Mouse (Mus musculus): ENCODE data around the gene Cpne7. TPM values are rescaled to one million over a fixed set of nuclear protein-coding genes. Genes with fewer than 3 reads are reported as not detected.
A peak's percentile ranks its signal among the peaks of the same experiment; 100 is the strongest.

Gene Cpne7
- total and polyA plus RNA-seq, 3 experiments, result 3.5 to 4.5 TPM; not detected in 1

DNA sequence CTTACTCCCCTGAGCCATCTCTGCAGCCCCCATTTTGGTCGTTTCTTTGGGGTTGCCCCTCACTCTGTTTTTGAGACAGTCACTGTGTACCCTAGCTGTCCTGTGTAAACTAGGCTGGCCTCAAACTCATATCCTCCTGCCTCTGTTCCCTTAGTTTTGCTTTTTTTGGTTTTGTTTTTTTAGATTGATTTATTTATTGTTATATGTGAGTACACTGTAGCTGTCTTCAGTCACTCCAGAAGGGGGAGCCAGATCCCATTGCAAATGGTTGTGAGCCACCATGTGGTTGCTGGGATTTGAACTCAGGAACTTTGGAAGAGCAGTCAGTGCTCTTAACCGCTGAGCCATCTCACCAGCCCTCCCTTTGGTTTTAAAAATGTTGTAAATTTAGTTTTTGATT is 10.6 kb upstream of the Cpne7 start (continued):
- TF ChIP-seq USF2 (IDR thresholded peaks at IDR 0.05; ENCODE audit: borderline replicate concordance in 1 of 2, insufficient read depth in 1 of 2, low read depth in 1 of 2, low read length in 2 of 2), result no peak
- TF ChIP-seq TBP (IDR thresholded peaks at IDR 0.05; ENCODE audit: low read depth, low read length), result no peak; the same call in 1 of the 2 replicates
- TF ChIP-seq TAL1 (IDR thresholded peaks at IDR 0.05; ENCODE audit: low read length), result no peak
- TF ChIP-seq NRF1 (IDR thresholded peaks at IDR 0.05; ENCODE audit: insufficient read depth, low read depth, low read length, poor library complexity, severe bottlenecking), result no peak
- TF ChIP-seq GATA1 (IDR thresholded peaks at IDR 0.05; ENCODE audit: low read depth, low read length), result no peak
- TF ChIP-seq ZKSCAN1 (IDR thresholded peaks at IDR 0.05; ENCODE audit: low read depth, low read length), result no peak
- TF ChIP-seq KAT2A (conservative IDR thresholded peaks at IDR 0.05; ENCODE audit: low read depth, low read length), result no peak
- TF ChIP-seq ZNF384 (IDR thresholded peaks at IDR 0.05; ENCODE audit: low read depth, low read length), result 0 out of 2 replicates have a peak, but pooled peaks have one; percentile 35
- TF ChIP-seq GABPA (IDR thresholded peaks at IDR 0.05; ENCODE audit: low read depth, low read length), result no peak

- Histone ChIP-seq H3K4me3 (ENCODE audit: control insufficient read depth in 1 of 2, insufficient read depth in 1 of 2, low read depth in 2 of 2, low read length in 2 of 2) (no peak overlapping the region), H3K4me1 (ENCODE audit: control insufficient read depth in 1 of 2, insufficient read depth in 2 of 2, low read length in 2 of 2) (peaks cover 4 to 8% of the 10 kb centered on the region in 2 experiments; a peak in 2 of 4 replicates), H3K36me3 (ENCODE audit: control insufficient read depth in 1 of 2, insufficient read depth in 2 of 2, low read length in 2 of 2) (peaks cover 14 to 15% of the 10 kb centered on the region in 2 experiments), H3K27ac (ENCODE audit: control insufficient read depth, low read depth, low read length) (no peak overlapping the region), H3K9me3 (replicated peaks; ENCODE audit: insufficient read depth, low read length) (no peaks in the 10 kb centered on the region), H3K79me2 (ENCODE audit: control insufficient read depth, insufficient read depth, low read length, poor library complexity) (peaks cover 15% of the 10 kb centered on the region), H3K9ac (ENCODE audit: control insufficient read depth, low read depth, low read length, poor library complexity, severe bottlenecking) (no peak overlapping the region), H3K27me3 (ENCODE audit: control insufficient read depth in 1 of 2, insufficient read depth in 2 of 2, low read length in 2 of 2) (no peaks in the 10 kb centered on the region)
- peak; percentile 91 for TF ChIP-seq ZNF384 (IDR thresholded peaks at IDR 0.05; ENCODE audit: low read depth, low read length)
- peak; percentile 49 for TF ChIP-seq RAD21 (IDR thresholded peaks at IDR 0.05; ENCODE audit: low read depth, low read length)
- TF ChIP-seq ETS1 (IDR thresholded peaks at IDR 0.05; ENCODE audit: low read depth, low read length), result no peak
- no peak for TF ChIP-seq USF2 (IDR thresholded peaks at IDR 0.05; ENCODE audit: borderline replicate concordance in 1 of 2, insufficient read depth in 1 of 2, low read depth in 1 of 2, low read length in 2 of 2)
- TF ChIP-seq TCF12 (IDR thresholded peaks at IDR 0.05; ENCODE audit: low read depth, low read length), result no peak
- TF ChIP-seq MAFK (IDR thresholded peaks at IDR 0.05; ENCODE audit: borderline replicate concordance, low read depth, low read length), result no peak
- no peak for TF ChIP-seq RCOR1 (IDR thresholded peaks at IDR 0.05; ENCODE audit: low read depth, low read length)
- no peak for TF ChIP-seq USF1 (IDR thresholded peaks at IDR 0.05; ENCODE audit: low read depth, low read length)
- no peak for TF ChIP-seq TAL1 (IDR thresholded peaks at IDR 0.05; ENCODE audit: low read length)
- TF ChIP-seq ELF1 (IDR thresholded peaks at IDR 0.05; ENCODE audit: low read depth, low read length), result no peak
- no peak for TF ChIP-seq BHLHE40 (IDR thresholded peaks at IDR 0.05; ENCODE audit: borderline replicate concordance, low read depth, low read length)
- TF ChIP-seq CTCF (IDR thresholded peaks at IDR 0.05 in 2 of 3, conservative IDR thresholded peaks at IDR 0.05 in 1 of 3; ENCODE audit: control insufficient read depth in 1 of 3, insufficient read depth in 1 of 3, low read depth in 2 of 3, low read length in 3 of 3, poor library complexity in 1 of 3, severe bottlenecking in 1 of 3), result peak; percentile 33 to 51 (median 44); a peak in 4 of 6 replicates
- no peak for TF ChIP-seq MXI1 (IDR thresholded peaks at IDR 0.05; ENCODE audit: low read depth, low read length)
- no peak for TF ChIP-seq SIN3A (IDR thresholded peaks at IDR 0.05; ENCODE audit: low read length)
- no peak for TF ChIP-seq TBP (IDR thresholded peaks at IDR 0.05; ENCODE audit: low read depth, low read length)
- peak; percentile 41 for TF ChIP-seq SMC3 (IDR thresholded peaks at IDR 0.05; ENCODE audit: low read depth, low read length)
- no peak for TF ChIP-seq POLR2AphosphoS5 (IDR thresholded peaks at IDR 0.05; ENCODE audit: borderline replicate concordance, low read depth, low read length)
- 0 out of 2 replicates have a peak, but pooled peaks have one; percentile 41 for TF ChIP-seq MYC (IDR thresholded peaks at IDR 0.05; ENCODE audit: low read depth, low read length)
- TF ChIP-seq NRF1 (IDR thresholded peaks at IDR 0.05; ENCODE audit: insufficient read depth, low read depth, low read length, poor library complexity, severe bottlenecking), result no peak
- TF ChIP-seq ZC3H11A (IDR thresholded peaks at IDR 0.05; ENCODE audit: low read depth, low read length), result 0 out of 2 replicates have a peak, but pooled peaks have one; percentile 11
- TF ChIP-seq NELFE (IDR thresholded peaks at IDR 0.05; ENCODE audit: low read depth, low read length), result no peak
- peak; percentile 50 for DNase-seq (ENCODE audit: low read depth, low spot score)
These were observed 9.2 kb upstream of the Cpne7 start for GRCm38 (mm10) chr8:123108010-123108409.
